Mouse (Mus musculus): Measurements from ENCODE around the gene Apoc2. TPM values are rescaled to one million over a fixed set of nuclear protein-coding genes. Genes with fewer than 3 reads are reported as not detected.

Apoc2 gene
- polyA plus RNA-seq, 1 experiment from 2014 or later: not detected

GRCm38 (mm10) chr7:19713598-19713997, 35.9 kb upstream of the Apoc2 start:
- H3K4me2 ChIP-seq: peak overlapping the region; percentile 90; the same call in 1 of the 2 replicates
- no peaks in the 10 kb centered on the region for H3K27me3 ChIP-seq
- H3K9me3 ChIP-seq: no peaks in the 10 kb centered on the region
- H3K9ac ChIP-seq (replicated peaks): no peak overlapping the region
- no peak overlapping the region for H3K27ac ChIP-seq
- peaks cover 68% of the 10 kb centered on the region for H3K36me3 ChIP-seq
- 87% methylated on average over 9 of the region's 9 CpGs for WGBS
- no peak for ATAC-seq (ENCODE audit: insufficient number of reproducible peaks, insufficient read depth, low FRiP score, low TSS enrichment, low read depth)
- H3K4me1 ChIP-seq (replicated peaks): peaks cover 15% of the 10 kb centered on the region
- H3K4me3 ChIP-seq (replicated peaks): peak overlapping the region; percentile 100; the same call in 1 of the 2 replicates

GRCm38 (mm10) chr7:19713196-19713595, 35.5 kb upstream of the Apoc2 start:
- Histone ChIP-seq H3K27me3 (no peaks in the 10 kb centered on the region), H3K27ac (no peak overlapping the region), H3K4me1 (replicated peaks) (peaks cover 15% of the 10 kb centered on the region), H3K36me3 (peaks cover 67% of the 10 kb centered on the region), H3K4me2 (peak overlapping the region; percentile 90; the same call in 1 of the 2 replicates), H3K4me3 (replicated peaks) (no peak overlapping the region), H3K9me3 (no peaks in the 10 kb centered on the region), H3K9ac (replicated peaks) (no peak overlapping the region)
- no peak for ATAC-seq (ENCODE audit: insufficient number of reproducible peaks, insufficient read depth, low FRiP score, low TSS enrichment, low read depth)
- WGBS: 62% methylated on average over 4 of the region's 4 CpGs

GRCm38 (mm10) chr7:19712414-19712813, 34.7 kb upstream of the Apoc2 start:
- no peaks in the 10 kb centered on the region for H3K9me3 ChIP-seq
- H3K27me3 ChIP-seq: no peaks in the 10 kb centered on the region
- H3K9ac ChIP-seq (replicated peaks): no peak overlapping the region
- no peak for ATAC-seq (ENCODE audit: insufficient number of reproducible peaks, insufficient read depth, low FRiP score, low TSS enrichment, low read depth)
- 81% methylated on average over 4 of the region's 4 CpGs for WGBS
- no peak overlapping the region for H3K4me2 ChIP-seq
- peaks cover 69% of the 10 kb centered on the region for H3K36me3 ChIP-seq
- peaks cover 15% of the 10 kb centered on the region for H3K4me1 ChIP-seq (replicated peaks)
- no peak overlapping the region for H3K27ac ChIP-seq
- no peak overlapping the region for H3K4me3 ChIP-seq (replicated peaks)

GRCm38 (mm10) chr7:19710650-19711049, 32.9 kb upstream of the Apoc2 start:
- no peaks in the 10 kb centered on the region for H3K9me3 ChIP-seq
- ATAC-seq (ENCODE audit: insufficient number of reproducible peaks, insufficient read depth, low FRiP score, low TSS enrichment, low read depth): no peak
- peaks cover 78% of the 10 kb centered on the region for H3K36me3 ChIP-seq
- no peaks in the 10 kb centered on the region for H3K27me3 ChIP-seq
- no peak overlapping the region for H3K27ac ChIP-seq
- no peak overlapping the region for H3K4me2 ChIP-seq
- no peak overlapping the region for H3K9ac ChIP-seq (replicated peaks)
- peaks cover 13% of the 10 kb centered on the region for H3K4me1 ChIP-seq (replicated peaks)
- no peak overlapping the region for H3K4me3 ChIP-seq (replicated peaks)
- WGBS: 93% methylated on average over 10 of the region's 10 CpGs

GRCm38 (mm10) chr7:19705271-19705670, 27.5 kb upstream of the Apoc2 start:
- WGBS: 95% methylated on average over 7 of the region's 7 CpGs
- no peaks in the 10 kb centered on the region for H3K9me3 ChIP-seq
- H3K9ac ChIP-seq (replicated peaks): no peak overlapping the region
- peaks cover 84% of the 10 kb centered on the region for H3K36me3 ChIP-seq
- H3K27ac ChIP-seq: no peak overlapping the region
- peaks cover 6% of the 10 kb centered on the region for H3K4me1 ChIP-seq (replicated peaks)
- H3K4me3 ChIP-seq (replicated peaks): no peak overlapping the region
- no peak for ATAC-seq (ENCODE audit: insufficient number of reproducible peaks, insufficient read depth, low FRiP score, low TSS enrichment, low read depth)
- no peak overlapping the region for H3K4me2 ChIP-seq
- no peaks in the 10 kb centered on the region for H3K27me3 ChIP-seq

GRCm38 (mm10) chr7:19704475-19704874, 26.7 kb upstream of the Apoc2 start:
- H3K4me1 ChIP-seq (replicated peaks): peaks cover 8% of the 10 kb centered on the region
- H3K9me3 ChIP-seq: no peaks in the 10 kb centered on the region
- H3K4me3 ChIP-seq (replicated peaks): no peak overlapping the region
- WGBS: 91% methylated on average over 4 of the region's 4 CpGs
- no peak overlapping the region for H3K4me2 ChIP-seq
- H3K9ac ChIP-seq (replicated peaks): no peak overlapping the region
- H3K27ac ChIP-seq: no peak overlapping the region
- no peaks in the 10 kb centered on the region for H3K27me3 ChIP-seq
- peaks cover 76% of the 10 kb centered on the region for H3K36me3 ChIP-seq
- no peak for ATAC-seq (ENCODE audit: insufficient number of reproducible peaks, insufficient read depth, low FRiP score, low TSS enrichment, low read depth)

- Histone ChIP-seq H3K36me3 (peaks cover 63% of the 10 kb centered on the region), H3K27ac (no peak overlapping the region), H3K27me3 (peaks cover 4% of the 10 kb centered on the region), H3K9me3 (no peaks in the 10 kb centered on the region), H3K4me2 (no peak overlapping the region), H3K4me3 (replicated peaks) (no peak overlapping the region), H3K9ac (replicated peaks) (no peak overlapping the region), H3K4me1 (replicated peaks) (peaks cover 22% of the 10 kb centered on the region)
- 92% methylated on average over 16 of the region's 16 CpGs for WGBS
- ATAC-seq (ENCODE audit: insufficient number of reproducible peaks, insufficient read depth, low FRiP score, low TSS enrichment, low read depth): no peak
Observed at GRCm38 (mm10) chr7:19702859-19703555, 25.3 kb upstream of the Apoc2 start.

- 0 out of 2 replicates have a peak, but pooled peaks have one; percentile 61 for ATAC-seq (ENCODE audit: insufficient number of reproducible peaks, insufficient read depth, low FRiP score, low TSS enrichment, low read depth)
- Histone ChIP-seq H3K9me3 (no peaks in the 10 kb centered on the region), H3K27me3 (peaks cover 10% of the 10 kb centered on the region), H3K36me3 (peaks cover 53% of the 10 kb centered on the region), H3K4me3 (replicated peaks) (no peak overlapping the region), H3K27ac (peak overlapping the region; percentile 64; the same call in 1 of the 2 replicates), H3K4me2 (no peak overlapping the region), H3K4me1 (replicated peaks) (peaks cover 25% of the 10 kb centered on the region), H3K9ac (replicated peaks) (no peak overlapping the region)
- WGBS: 34% methylated on average over 22 of the region's 22 CpGs
Observed at GRCm38 (mm10) chr7:19701069-19701761, 23.5 kb upstream of the Apoc2 start.

GRCm38 (mm10) chr7:19700299-19701068, 22.7 kb upstream of the Apoc2 start:
- H3K4me1 ChIP-seq (replicated peaks): peaks cover 25% of the 10 kb centered on the region
- no peaks in the 10 kb centered on the region for H3K9me3 ChIP-seq
- no peak overlapping the region for H3K9ac ChIP-seq (replicated peaks)
- peaks cover 10% of the 10 kb centered on the region for H3K27me3 ChIP-seq
- ATAC-seq (ENCODE audit: insufficient number of reproducible peaks, insufficient read depth, low FRiP score, low TSS enrichment, low read depth): no peak
- WGBS: 61% methylated on average over 12 of the region's 12 CpGs
- no peak overlapping the region for H3K4me3 ChIP-seq (replicated peaks)
- H3K4me2 ChIP-seq: no peak overlapping the region
- 0 out of 2 replicates have a peak overlapping the region, but pooled peaks have one; percentile 31 for H3K27ac ChIP-seq
- H3K36me3 ChIP-seq: peaks cover 54% of the 10 kb centered on the region

- H3K27ac ChIP-seq: no peak overlapping the region
- no peak overlapping the region for H3K9ac ChIP-seq (replicated peaks)
- H3K9me3 ChIP-seq: no peaks in the 10 kb centered on the region
- H3K36me3 ChIP-seq: peaks cover 47% of the 10 kb centered on the region
- peaks cover 25% of the 10 kb centered on the region for H3K4me1 ChIP-seq (replicated peaks)
- H3K27me3 ChIP-seq: peaks cover 10% of the 10 kb centered on the region
- 83% methylated on average over 4 of the region's 4 CpGs for WGBS
- ATAC-seq (ENCODE audit: insufficient number of reproducible peaks, insufficient read depth, low FRiP score, low TSS enrichment, low read depth): no peak
- H3K4me3 ChIP-seq (replicated peaks): no peak overlapping the region
- no peak overlapping the region for H3K4me2 ChIP-seq
Observed at GRCm38 (mm10) chr7:19699827-19700148, 22.0 kb upstream of the Apoc2 start.

Measured in limb, embryonic 12.5 days (tissue).